Mouse (Mus musculus) ES-Bruce4 (cell line): ENCODE results near the gene Rbms3.

Experiments
- CTCF ChIP-seq: IDR thresholded peaks from one replicate; pipeline ENCODE4 v1.8.1; 2011; ENCODE audit warnings: low read depth, low read length
- POLR2A ChIP-seq: IDR thresholded peaks from one replicate; pipeline ENCODE4 v1.8.1; 2011; ENCODE audit warnings: low read length; ENCODE audit not compliant: insufficient read depth

- TF ChIP-seq CTCF = no peak
- no peak for TF ChIP-seq POLR2A
These were observed 312.5 kb downstream of the Rbms3 start for GRCm38 (mm10) chr9:117317251-117317650.
